Mouse (Mus musculus) megakaryocyte, embryonic 14.5 days (primary cell): ENCODE measurements around the gene Abcb1a.

Experiments used
- FLI1 ChIP-seq: IDR thresholded peaks from 2 replicates; pipeline ENCODE4 v1.6.1; 2012; ENCODE audit warnings: low read length, inconsistent platforms, mixed read lengths
- GATA1 ChIP-seq: IDR thresholded peaks from 3 replicates; pipeline ENCODE4 v1.6.1; 2012; ENCODE audit warnings: mixed read lengths, low read length, inconsistent platforms, borderline replicate concordance

GRCm38 (mm10) chr5:8722224-8722623, 62.3 kb downstream of the Abcb1a start:
- TF ChIP-seq GATA1 (no peak), FLI1 (no peak)
